Mouse (Mus musculus): ENCODE measurements at regions not wholly inside any gene's neighbourhood (a gene's known extent, or its start where the extent isn't known, plus 50 kb on each side); places are given as distances from the start of the nearest gene placed in this dataset.

- H3K4me2 ChIP-seq (ENCODE audit: insufficient read depth, low read depth, poor library complexity, severe bottlenecking), result no peak overlapping the region
- in situ Hi-C loops (cut with MboI; ENCODE audit: low pct_ligation_motif_present, low pct_unique_long_range_greater_than_20kb, low sequenced_read_pairs), result no loop called here
- dilution Hi-C loops (cut with MboI; ENCODE audit: extremely low pct_ligation_motif_present, extremely low pct_unique_long_range_greater_than_20kb, low sequenced_read_pairs), result no loop called here
Measured at GRCm38 (mm10) chr10:37079535-37079934, 59.2 kb downstream of the Marcks start.

DNA sequence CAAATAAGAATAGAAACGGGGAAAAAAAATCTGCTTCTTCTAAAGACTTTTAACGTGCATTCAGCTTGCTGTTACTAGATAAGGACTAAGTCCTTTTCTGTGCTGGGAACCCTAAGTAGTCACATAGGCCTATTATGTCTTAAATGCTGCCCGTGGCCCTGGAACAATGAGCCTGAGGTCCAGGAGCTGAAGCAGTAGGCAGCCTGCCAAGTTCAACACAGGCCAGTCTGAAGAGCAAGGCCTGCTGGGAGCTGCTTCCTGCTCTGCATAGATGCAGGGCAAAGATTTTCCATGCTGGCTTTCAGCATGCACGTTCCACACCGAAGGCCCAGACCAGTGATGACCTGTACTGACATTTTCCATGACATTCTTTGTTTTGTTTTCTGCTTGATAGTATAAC lies 60.3 kb downstream of the Marcks start:
- Histone ChIP-seq H3K4me3 (replicated peaks in 1 of 3; ENCODE audit: low read depth in 2 of 3, low read length in 2 of 3, poor library complexity in 1 of 3) (no peak overlapping the region), H3K27me3 (replicated peaks) (no peaks in the 10 kb centered on the region), H3K27ac (ENCODE audit: insufficient read depth, low read depth) (no peak overlapping the region), H3K4me2 (ENCODE audit: insufficient read depth, low read depth, poor library complexity, severe bottlenecking) (0 out of 2 replicates have a peak overlapping the region, but pooled peaks have one; percentile 4), H3K4me1 (ENCODE audit: control insufficient read depth in 1 of 2, insufficient read depth in 2 of 2) (peaks cover 3 to 8% of the 10 kb centered on the region in 2 experiments; a peak in 3 of 4 replicates), H3K79me2 (replicated peaks; ENCODE audit: control insufficient read depth, extremely low read depth, insufficient read depth, poor library complexity, severe bottlenecking) (no peaks in the 10 kb centered on the region), H3K36me3 (replicated peaks in 1 of 2; ENCODE audit: control insufficient read depth in 1 of 2, insufficient read depth in 1 of 2, low read length in 1 of 2) (no peaks in the 10 kb centered on the region), H3K9me3 (replicated peaks; ENCODE audit: low read length) (no peaks in the 10 kb centered on the region), H3K9ac (ENCODE audit: insufficient read depth, low read depth) (no peak overlapping the region)
- in situ Hi-C loops (cut with MboI; ENCODE audit: low pct_ligation_motif_present, low pct_unique_long_range_greater_than_20kb, low sequenced_read_pairs) (no loop called here), dilution Hi-C loops (cut with MboI; ENCODE audit: extremely low pct_ligation_motif_present, extremely low pct_unique_long_range_greater_than_20kb, low sequenced_read_pairs) (no loop called here)
- DNase-seq (ENCODE audit: extremely low read depth), result peak; percentile 42
- TF ChIP-seq MAX (IDR thresholded peaks at IDR 0.05; ENCODE audit: low read length) (peak; percentile 74), JUND (conservative IDR thresholded peaks at IDR 0.05; ENCODE audit: low read depth, low read length) (0 out of 2 replicates have a peak, but pooled peaks have one; percentile 17), MEF2A (IDR thresholded peaks at IDR 0.05; ENCODE audit: borderline replicate concordance, low read depth, low read length) (peak; percentile 67; the same call in 1 of the 2 replicates), ZNF384 (IDR thresholded peaks at IDR 0.05; ENCODE audit: low read depth, low read length) (peak; percentile 24; the same call in 1 of the 2 replicates), KAT2A (IDR thresholded peaks at IDR 0.05; ENCODE audit: insufficient replicate concordance, low read length) (no peak), ELF1 (IDR thresholded peaks at IDR 0.05; ENCODE audit: low read depth, low read length) (peak; percentile 45; the same call in 1 of the 2 replicates), BHLHE40 (IDR thresholded peaks at IDR 0.05; ENCODE audit: low read depth, low read length) (peak; percentile 88), RCOR1 (conservative IDR thresholded peaks at IDR 0.05; ENCODE audit: low read depth, low read length) (no peak), EP300 (IDR thresholded peaks at IDR 0.05; ENCODE audit: low read length) (peak; percentile 46), ETS1 (conservative IDR thresholded peaks at IDR 0.05; ENCODE audit: low read depth, low read length) (peak; percentile 75), MYC (IDR thresholded peaks at IDR 0.05; ENCODE audit: low read depth, low read length) (0 out of 2 replicates have a peak, but pooled peaks have one; percentile 23), TBP (conservative IDR thresholded peaks at IDR 0.05; ENCODE audit: low read depth, low read length) (0 out of 2 replicates have a peak, but pooled peaks have one; percentile 55), NRF1 (IDR thresholded peaks at IDR 0.05; ENCODE audit: low read depth, low read length) (no peak), MXI1 (IDR thresholded peaks at IDR 0.05; ENCODE audit: low read depth, low read length) (0 out of 2 replicates have a peak, but pooled peaks have one; percentile 24)

More at GRCm38 (mm10) chr10:37079535-37079934, 59.2 kb downstream of the Marcks start:
- Histone ChIP-seq H3K4me3 (replicated peaks in 1 of 3; ENCODE audit: low read depth in 2 of 3, low read length in 2 of 3, poor library complexity in 1 of 3) (no peak overlapping the region), H3K9me3 (replicated peaks; ENCODE audit: low read length) (no peaks in the 10 kb centered on the region), H3K27ac (ENCODE audit: insufficient read depth, low read depth) (no peak overlapping the region), H3K4me1 (ENCODE audit: control insufficient read depth in 1 of 2, insufficient read depth in 2 of 2) (peaks cover 3 to 8% of the 10 kb centered on the region in 2 experiments; a peak in 3 of 4 replicates), H3K27me3 (replicated peaks) (no peaks in the 10 kb centered on the region), H3K36me3 (replicated peaks in 1 of 2; ENCODE audit: control insufficient read depth in 1 of 2, insufficient read depth in 1 of 2, low read length in 1 of 2) (no peaks in the 10 kb centered on the region), H3K9ac (ENCODE audit: insufficient read depth, low read depth) (no peak overlapping the region), H3K79me2 (replicated peaks; ENCODE audit: control insufficient read depth, extremely low read depth, insufficient read depth, poor library complexity, severe bottlenecking) (no peaks in the 10 kb centered on the region)
- TF ChIP-seq JUND (conservative IDR thresholded peaks at IDR 0.05; ENCODE audit: low read depth, low read length), result no peak
- no peak for TF ChIP-seq TCF12 (IDR thresholded peaks at IDR 0.05; ENCODE audit: low read depth, low read length)
- DNase-seq (ENCODE audit: extremely low read depth), result no peak
